Mouse (Mus musculus): ENCODE data around the gene Tpst2. TPM values are rescaled to one million over a fixed set of nuclear protein-coding genes. Genes with fewer than 3 reads are reported as not detected.

The Tpst2 gene
- total RNA-seq, 2 experiments from 2014 or later: 37.5 to 41.9 TPM

DNA sequence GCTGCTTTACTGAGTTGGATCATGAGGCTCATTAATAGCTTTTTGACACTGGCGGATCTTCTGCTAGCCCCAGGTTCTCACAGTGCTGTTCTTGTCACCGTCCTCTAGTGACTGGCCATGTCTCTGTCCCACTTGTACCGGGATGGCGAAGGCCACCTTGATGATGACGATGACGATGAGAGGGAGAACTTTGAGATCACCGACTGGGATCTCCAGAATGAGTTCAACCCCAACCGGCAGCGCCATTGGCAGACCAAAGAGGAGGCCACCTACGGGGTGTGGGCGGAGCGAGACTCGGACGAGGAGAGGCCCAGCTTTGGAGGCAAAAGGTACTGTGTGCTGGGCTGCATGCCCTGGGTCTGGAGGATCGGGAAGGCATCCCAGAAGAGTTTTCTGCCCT is 51.4 kb downstream of the Tpst2 start:
- H3K4me3 ChIP-seq: no peak overlapping the region
- TF ChIP-seq CTCF (IDR thresholded peaks at IDR 0.05): no peak
- no peak for DNase-seq (ENCODE audit: extremely low spot score in 1 of 2, low spot score in 2 of 2)
- no peak overlapping the region for H3K27ac ChIP-seq
- intact Hi-C loops (cut with DNase I): loop anchor here (2.0 kb wide), 1 partner anchor 51 kb away; the partner anchor contains the start of gene Tpst2

DNA sequence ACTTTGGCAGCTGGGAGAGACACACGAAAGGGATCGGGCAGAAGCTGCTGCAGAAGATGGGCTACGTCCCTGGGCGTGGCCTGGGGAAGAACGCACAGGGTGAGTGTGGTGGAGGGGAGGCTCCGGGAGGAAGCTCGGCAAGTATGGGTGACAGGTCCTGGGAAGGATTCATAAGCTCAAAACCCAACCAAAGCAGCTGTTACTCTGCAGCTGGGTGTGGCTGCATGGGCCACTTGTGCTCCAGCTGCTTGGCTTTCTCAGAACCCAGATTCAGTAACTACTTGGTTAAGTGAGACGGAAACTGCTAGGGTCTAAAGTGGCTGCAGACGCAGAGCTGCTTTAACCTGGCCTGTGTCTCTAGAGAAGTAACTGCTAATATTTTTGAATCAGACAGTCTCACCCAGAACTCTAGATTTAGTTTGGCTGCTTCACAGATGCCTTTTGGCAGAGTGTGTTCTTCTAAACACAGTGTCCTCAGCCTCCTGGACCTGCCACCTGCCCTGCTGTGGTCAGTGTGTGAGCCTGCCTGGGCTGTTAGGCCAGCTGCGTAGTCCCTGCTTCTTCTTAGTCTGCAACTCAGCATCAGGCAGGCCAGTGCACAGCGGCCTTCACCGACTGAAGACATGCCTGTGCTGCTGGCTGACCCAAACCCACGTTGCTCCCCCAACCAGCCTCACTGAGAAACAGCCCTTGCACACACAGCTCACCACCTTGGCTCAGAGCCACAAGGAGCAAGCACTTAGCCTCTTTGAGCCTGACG is 53.5 kb downstream of the Tpst2 start:
- Histone ChIP-seq H3K27ac (no peak overlapping the region), H3K4me3 (no peak overlapping the region)
- no peak for DNase-seq (ENCODE audit: extremely low spot score in 1 of 2, low spot score in 2 of 2)
- no peak for TF ChIP-seq CTCF (IDR thresholded peaks at IDR 0.05)
- intact Hi-C loops (cut with DNase I): no loop called here

DNA sequence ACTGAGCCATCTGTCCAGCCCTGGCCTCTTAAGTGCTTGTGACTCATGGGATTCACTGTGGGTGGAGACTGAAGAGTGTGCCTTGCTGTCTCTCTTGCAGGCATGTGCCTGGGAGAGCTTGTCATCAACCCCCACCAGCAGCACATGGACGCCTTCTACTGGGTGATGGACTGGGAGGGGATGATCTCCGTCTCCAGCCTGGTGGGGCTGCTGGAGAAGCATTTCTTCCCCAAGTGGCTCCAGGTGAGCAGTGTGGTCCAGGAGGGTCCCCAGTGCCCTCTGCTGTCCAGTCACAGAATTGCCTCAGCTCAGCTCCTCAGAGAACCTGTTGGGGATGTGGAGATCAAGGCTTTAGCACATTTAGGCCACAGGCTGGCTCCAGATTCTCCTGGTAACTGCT is 59.0 kb downstream of the Tpst2 start:
- Histone ChIP-seq H3K27ac (no peak overlapping the region), H3K4me3 (no peak overlapping the region)
- intact Hi-C loops (cut with DNase I): loop anchor here (2.0 kb wide), 1 partner anchor 95 kb away; no protein-coding TSS in a partner anchor
- peak; percentile 62 for TF ChIP-seq CTCF (IDR thresholded peaks at IDR 0.05)
- DNase-seq (ENCODE audit: extremely low spot score in 1 of 2, low spot score in 2 of 2): peak; percentile 47 to 60

- DNase-seq (ENCODE audit: extremely low spot score in 1 of 2, low spot score in 2 of 2): no peak
- intact Hi-C loops (cut with DNase I): no loop called here
- TF ChIP-seq CTCF (IDR thresholded peaks at IDR 0.05): no peak
Measured at GRCm38 (mm10) chr5:112337004-112337403, 60.5 kb downstream of the Tpst2 start.

GRCm38 (mm10) chr5:112339215-112339614 is 62.7 kb downstream of the Tpst2 start:
- TF ChIP-seq CTCF (IDR thresholded peaks at IDR 0.05): peak; percentile 13
- Histone ChIP-seq H3K4me3 (no peak overlapping the region), H3K27ac (no peak overlapping the region)
- DNase-seq (ENCODE audit: extremely low spot score in 1 of 2, low spot score in 2 of 2): no peak
- intact Hi-C loops (cut with DNase I): no loop called here

More at GRCm38 (mm10) chr5:112337004-112337403, 60.5 kb downstream of the Tpst2 start:
- Histone ChIP-seq H3K4me3 (no peak overlapping the region), H3K27ac (no peak overlapping the region)

DNA sequence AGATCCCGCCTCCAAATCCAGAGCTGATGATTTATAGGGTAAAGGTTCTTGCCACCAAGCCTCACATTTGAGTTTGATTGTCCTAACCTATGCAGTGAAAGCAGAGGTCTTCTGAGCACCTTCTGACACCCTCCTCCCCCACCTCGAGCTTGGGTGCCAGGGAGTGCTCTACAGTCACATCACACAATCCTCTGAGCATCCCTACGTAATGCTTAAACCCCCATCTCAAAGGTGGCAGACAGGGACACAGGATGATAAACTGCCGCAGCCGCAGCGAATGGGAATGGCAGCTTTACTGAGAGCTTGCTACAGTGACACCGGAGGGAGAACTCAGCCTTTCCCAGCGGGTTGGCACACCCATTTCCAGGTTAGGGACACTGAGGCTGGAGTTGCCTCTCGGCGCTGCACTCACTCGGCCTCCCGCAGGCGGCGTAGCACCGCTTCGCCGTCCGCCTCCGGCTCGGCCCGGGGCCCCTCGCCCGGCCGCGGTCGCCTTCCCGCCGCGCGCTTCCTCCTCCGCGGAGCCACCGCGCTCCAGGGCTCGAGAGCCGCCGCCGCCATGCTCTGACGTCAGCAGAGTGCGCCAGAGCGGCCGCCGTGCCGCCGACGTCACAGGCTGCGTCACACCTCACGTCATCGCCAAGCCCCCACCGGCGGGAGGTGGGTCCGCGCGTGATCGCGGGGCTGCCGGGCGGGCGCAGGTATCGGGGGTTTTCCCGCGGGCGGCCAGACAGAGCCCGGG is 66.1 kb downstream of the Tpst2 start, which contains the start of the genes Srrd and Hps4:
Srrd (minus strand) TSS at position 578 of the 742 bp plus-strand sequence.
Hps4 (plus strand) TSS at position 621 of the 742 bp plus-strand sequence.
- Histone ChIP-seq H3K27ac (peak within 1 kb of the TSS; percentile 96), H3K4me3 (peak within 1 kb of the TSS; percentile 85)
- intact Hi-C loops (cut with DNase I): loop anchor here (1.0 kb wide), 1 partner anchor 16 kb away; the partner anchor contains the start of gene Tfip11
- no peak; the same call in none of the 2 replicates for TF ChIP-seq CTCF (IDR thresholded peaks at IDR 0.05)
- peak; percentile 89 to 96 for DNase-seq (ENCODE audit: extremely low spot score in 1 of 2, low spot score in 2 of 2)

DNA sequence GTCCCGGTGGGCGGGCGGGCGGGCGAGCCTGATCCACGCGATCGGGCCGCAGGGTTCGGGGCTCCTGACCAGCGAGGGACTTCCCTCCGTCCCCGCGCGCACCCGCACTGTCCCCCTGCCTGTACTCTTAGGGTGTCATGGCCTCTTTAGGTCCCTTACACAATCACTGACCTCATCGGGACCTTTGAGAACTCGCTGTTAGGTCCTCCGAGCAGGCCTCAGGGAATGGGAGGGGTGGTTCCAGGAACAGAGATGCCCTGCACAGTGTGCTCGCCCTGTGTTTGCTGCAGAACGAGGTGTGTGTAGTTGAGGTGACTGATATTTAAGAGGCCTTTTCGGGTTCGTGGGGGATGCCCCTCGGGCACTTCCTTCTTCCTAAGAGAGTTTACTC is 66.7 kb downstream of the Tpst2 start:
- DNase-seq (ENCODE audit: extremely low spot score in 1 of 2, low spot score in 2 of 2): peak in 1 of 2 experiments; percentile 31
- Histone ChIP-seq H3K4me3 (peak overlapping the region; percentile 85), H3K27ac (peak overlapping the region; percentile 96)
- TF ChIP-seq CTCF (IDR thresholded peaks at IDR 0.05): no peak
- intact Hi-C loops (cut with DNase I): loop anchor here (1.0 kb wide), 1 partner anchor 17 kb away; the partner anchor contains the start of gene Tfip11

DNA sequence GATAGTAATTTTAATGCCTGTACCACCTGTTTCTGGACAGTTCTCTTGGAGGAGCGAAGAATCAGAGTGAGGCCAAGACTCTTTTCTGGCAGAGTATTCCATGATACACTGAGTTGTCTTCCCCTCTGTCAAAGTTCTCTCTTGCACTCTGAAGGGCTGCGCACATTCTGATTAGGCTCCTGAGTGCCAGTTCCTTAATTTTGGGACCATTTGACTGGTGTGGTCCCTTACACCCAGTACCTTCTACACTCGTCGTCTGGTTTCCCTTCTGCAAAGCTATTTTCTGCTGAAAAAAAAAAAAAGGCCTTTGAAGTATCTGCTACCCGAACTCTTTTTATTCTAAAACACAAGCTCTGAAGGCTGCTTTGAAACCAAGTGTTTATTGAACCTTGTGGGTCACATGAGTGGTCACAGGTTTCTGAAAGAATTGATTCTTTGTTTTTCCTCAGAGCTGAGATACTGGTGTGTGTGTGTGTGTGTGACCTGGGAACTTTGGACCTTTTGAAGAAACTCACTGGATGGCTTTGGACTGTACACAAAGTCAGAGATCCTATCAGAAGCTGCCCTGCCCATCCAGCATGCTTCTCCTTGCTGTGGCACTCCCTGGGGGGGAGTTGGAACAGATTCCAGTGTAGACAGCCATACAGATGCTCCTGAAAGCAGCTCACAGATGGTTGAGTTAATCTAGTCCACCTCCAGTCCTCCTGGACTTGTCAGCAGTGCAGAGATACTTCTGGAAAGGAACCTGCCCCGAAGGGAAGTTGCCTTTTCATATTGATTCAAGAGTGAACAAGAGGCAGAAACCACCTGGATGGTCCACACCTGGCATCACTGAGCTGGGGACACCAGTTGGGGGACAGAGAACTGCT is 67.8 kb downstream of the Tpst2 start:
- intact Hi-C loops (cut with DNase I): loop anchor here (2.0 kb wide), 1 partner anchor 84 kb away; no protein-coding TSS in a partner anchor
- Histone ChIP-seq H3K27ac (peak overlapping the region; percentile 96), H3K4me3 (peak overlapping the region; percentile 20; the same call in 1 of the 2 replicates)

GRCm38 (mm10) chr5:112346211-112346965 is 69.9 kb downstream of the Tpst2 start:
- intact Hi-C loops (cut with DNase I): no loop called here
- H3K4me3 ChIP-seq: peak overlapping the region; percentile 13

More for the DNA sequence above, 67.8 kb downstream of the Tpst2 start:
- no peak for TF ChIP-seq CTCF (IDR thresholded peaks at IDR 0.05)
- DNase-seq (ENCODE audit: extremely low spot score in 1 of 2, low spot score in 2 of 2): peak in 1 of 2 experiments; percentile 55

GRCm38 (mm10) chr5:112349169-112349568 is 72.7 kb downstream of the Tpst2 start:
- intact Hi-C loops (cut with DNase I): no loop called here
- Histone ChIP-seq H3K27ac (no peak overlapping the region), H3K4me3 (no peak overlapping the region)
- no peak for TF ChIP-seq CTCF (IDR thresholded peaks at IDR 0.05)
- no peak for DNase-seq (ENCODE audit: extremely low spot score in 1 of 2, low spot score in 2 of 2)

More at GRCm38 (mm10) chr5:112346211-112346965, 69.9 kb downstream of the Tpst2 start:
- no peak overlapping the region for H3K27ac ChIP-seq
- no peak for DNase-seq (ENCODE audit: extremely low spot score in 1 of 2, low spot score in 2 of 2)
- TF ChIP-seq CTCF (IDR thresholded peaks at IDR 0.05): no peak
